Mouse (Mus musculus) forebrain, embryonic 13.5 days (tissue): ENCODE data around the gene Tbc1d10c. TPM values are rescaled to one million over a fixed set of nuclear protein-coding genes. Genes with fewer than 3 reads are reported as not detected.
A peak's percentile ranks its signal among the peaks of the same experiment; 100 is the strongest.

Experiments used
- ATAC-seq: fragments of 200-750 bp; cut with Nextera tagmentation; 2 replicates; pipeline ENCODE4 v1.8.0; 2017
- H3K27ac ChIP-seq: fragments of 300-500 bp; sonication (generic); 2 replicates; pipeline ENCODE4 v1.5.1; 2015; ENCODE audit warnings: inconsistent platforms, mild to moderate bottlenecking, moderate library complexity
- H3K27me3 ChIP-seq: fragments of 300-500 bp; sonication (generic); 2 replicates; pipeline ENCODE4 v1.6.1; 2015; ENCODE audit warnings: mild to moderate bottlenecking, inconsistent platforms
- H3K36me3 ChIP-seq: fragments of 300-500 bp; sonication (generic); 2 replicates; pipeline ENCODE4 v1.6.1; 2015; ENCODE audit warnings: mild to moderate bottlenecking, inconsistent platforms; ENCODE audit not compliant: poor library complexity, severe bottlenecking
- H3K4me1 ChIP-seq: fragments of 300-500 bp; sonication (generic); 2 replicates; pipeline ENCODE4 v1.6.1; 2015; ENCODE audit warnings: inconsistent platforms
- H3K4me2 ChIP-seq: fragments of 300-500 bp; sonication (generic); 2 replicates; pipeline ENCODE4 v1.6.1; 2015; ENCODE audit warnings: inconsistent platforms, mild to moderate bottlenecking, moderate library complexity
- H3K4me3 ChIP-seq: fragments of 300-500 bp; sonication (generic); 2 replicates; pipeline ENCODE4 v1.5.1; 2015; ENCODE audit warnings: mild to moderate bottlenecking, inconsistent platforms
- H3K9ac ChIP-seq: fragments of 300-500 bp; sonication (generic); 2 replicates; pipeline ENCODE4 v1.6.1; 2015; ENCODE audit warnings: mild to moderate bottlenecking, inconsistent platforms
- H3K9me3 ChIP-seq: fragments of 300-500 bp; sonication (generic); replicated peaks from 2 replicates; pipeline ENCODE4 v1.6.1; 2016; ENCODE audit warnings: inconsistent platforms
- WGBS: fragments of 180-500 bp; shearing (Covaris S2); methylation state at CpG from one replicate; pipeline ENCODE4 v1.1.7; 2015; 5-methylcytosine and 5-hydroxymethylcytosine counted together
- polyA plus RNA-seq: library from polyadenylated mRNA; unstranded; fragments of >200 nt; fragmentation: Nextera tagmentation; extraction: Ambion mirVana; gene quantifications from 2 replicates; pipeline ENCODE4 v1.2.1, GENCODE M21; 2015

Gene Tbc1d10c
- polyA plus RNA-seq, 1 experiment from 2014 or later, result 0.77 TPM

DNA sequence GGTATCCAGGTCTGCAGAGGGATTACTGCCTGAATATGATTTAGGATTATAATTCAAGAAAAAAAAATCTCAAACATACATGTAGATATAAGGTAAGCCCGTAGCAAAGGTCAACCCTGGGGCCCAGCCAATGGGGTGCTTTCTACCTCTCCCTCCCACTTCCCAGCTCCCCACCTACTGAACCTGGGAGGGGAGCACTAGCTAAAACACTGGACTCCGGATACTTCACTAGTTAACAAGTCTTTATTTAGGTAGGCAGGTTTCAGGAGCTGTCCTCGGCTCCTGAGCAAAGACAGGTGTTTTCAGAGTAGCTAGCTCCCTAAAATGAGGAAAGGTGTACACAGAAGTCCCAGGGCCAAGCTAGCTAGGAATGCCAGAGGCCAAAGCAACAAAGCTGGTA, 27.0 kb downstream of the Tbc1d10c start:
- Histone ChIP-seq H3K27ac (no peak overlapping the region; the same call in 1 of the 2 replicates), H3K9ac (no peak overlapping the region), H3K4me3 (no peak overlapping the region), H3K27me3 (no peaks in the 10 kb centered on the region), H3K4me1 (peaks cover 15% of the 10 kb centered on the region), H3K4me2 (no peak overlapping the region), H3K9me3 (no peaks in the 10 kb centered on the region), H3K36me3 (peaks cover 27% of the 10 kb centered on the region)
- no peak for ATAC-seq
- 89% methylated on average over 3 of the region's 3 CpGs for WGBS

DNA sequence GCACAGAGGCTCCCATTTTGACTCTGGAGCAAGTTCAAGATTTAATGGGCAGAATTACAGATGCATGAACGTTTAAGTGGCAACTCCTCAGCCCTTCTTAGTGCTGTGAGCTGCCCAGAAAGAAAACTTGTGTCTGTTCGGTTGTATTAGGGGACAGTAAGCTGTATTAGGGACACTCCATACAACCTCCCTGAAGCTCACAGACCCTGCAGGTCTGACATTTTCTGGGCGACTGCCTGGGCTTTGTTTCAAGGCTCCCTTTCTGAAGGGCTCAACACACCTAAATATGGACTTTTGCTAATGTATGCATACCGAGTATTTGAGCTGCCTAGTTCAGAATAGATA, 27.6 kb downstream of the Tbc1d10c start:
- H3K4me1 ChIP-seq, result peaks cover 13% of the 10 kb centered on the region
- peak overlapping the region; percentile 74; the same call in 1 of the 2 replicates for H3K27ac ChIP-seq
- H3K4me2 ChIP-seq, result peak overlapping the region; percentile 86
- H3K27me3 ChIP-seq, result no peaks in the 10 kb centered on the region
- H3K9ac ChIP-seq, result peak overlapping the region; percentile 80
- ATAC-seq, result no peak; the same call in 1 of the 2 replicates
- WGBS, result 30% methylated on average over 4 of the region's 4 CpGs
- H3K9me3 ChIP-seq, result no peaks in the 10 kb centered on the region
- H3K36me3 ChIP-seq, result peaks cover 33% of the 10 kb centered on the region
- peak overlapping the region; percentile 66 for H3K4me3 ChIP-seq

DNA sequence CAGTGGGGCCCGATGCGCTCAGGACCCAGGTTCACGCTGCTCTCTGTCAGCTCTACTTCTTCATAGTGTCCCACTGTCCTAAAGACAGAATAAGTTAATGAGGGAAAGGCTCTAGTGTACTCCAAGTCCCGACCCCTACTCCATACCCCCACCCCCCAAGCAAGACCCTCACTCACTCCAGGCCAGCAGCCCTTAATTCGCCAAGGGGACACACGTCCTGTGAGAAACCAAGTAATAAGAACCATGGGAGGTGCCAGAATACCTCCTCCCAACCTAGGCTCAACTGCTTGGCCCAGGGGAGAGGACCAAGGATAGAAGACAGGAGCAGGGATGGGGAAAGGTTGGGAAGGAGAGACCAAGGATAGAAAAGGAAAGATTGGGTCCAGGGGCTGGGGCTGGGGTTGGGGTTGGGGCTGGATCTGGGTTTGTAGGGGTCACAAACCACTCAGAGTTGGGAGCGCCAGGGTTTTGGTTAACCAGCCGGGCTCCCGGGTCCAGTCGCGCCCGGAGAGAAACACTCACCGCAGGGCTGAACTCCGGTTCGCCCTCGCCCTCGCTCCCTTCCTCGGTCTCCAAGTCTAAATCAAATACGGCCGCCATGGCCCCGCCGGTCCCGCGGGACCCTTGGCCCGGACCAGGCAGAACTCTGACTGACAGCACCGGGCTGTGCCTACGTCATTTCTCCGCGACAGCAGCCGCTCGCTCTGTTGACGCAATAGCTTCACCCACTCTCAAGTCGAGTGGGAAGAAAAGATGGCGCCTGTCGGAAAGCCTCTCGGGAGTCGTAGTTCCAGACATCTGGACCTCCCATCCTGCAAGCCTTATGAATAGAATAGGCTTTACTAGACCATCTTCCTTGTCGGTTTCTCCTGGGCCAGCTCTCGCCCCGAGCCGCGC, 28.2 kb downstream of the Tbc1d10c start, which contains the start of gene Rps6kb2:
Gene Rps6kb2 (minus strand): TSS at position 709 of the 897 bp plus-strand sequence.
- peaks cover 13% of the 10 kb centered on the region for H3K4me1 ChIP-seq
- H3K4me3 ChIP-seq, result peak within 1 kb of the TSS; percentile 66
- H3K9ac ChIP-seq, result peak within 1 kb of the TSS; percentile 80
- no peaks in the 10 kb centered on the region for H3K27me3 ChIP-seq
- H3K36me3 ChIP-seq, result peaks cover 39% of the 10 kb centered on the region
- ATAC-seq, result peak; percentile 90
- H3K27ac ChIP-seq, result peak within 1 kb of the TSS; percentile 74; the same call in 1 of the 2 replicates
- no peaks in the 10 kb centered on the region for H3K9me3 ChIP-seq
- WGBS, result 7% methylated on average over 42 of the region's 42 CpGs
- peak within 1 kb of the TSS; percentile 86 for H3K4me2 ChIP-seq

DNA sequence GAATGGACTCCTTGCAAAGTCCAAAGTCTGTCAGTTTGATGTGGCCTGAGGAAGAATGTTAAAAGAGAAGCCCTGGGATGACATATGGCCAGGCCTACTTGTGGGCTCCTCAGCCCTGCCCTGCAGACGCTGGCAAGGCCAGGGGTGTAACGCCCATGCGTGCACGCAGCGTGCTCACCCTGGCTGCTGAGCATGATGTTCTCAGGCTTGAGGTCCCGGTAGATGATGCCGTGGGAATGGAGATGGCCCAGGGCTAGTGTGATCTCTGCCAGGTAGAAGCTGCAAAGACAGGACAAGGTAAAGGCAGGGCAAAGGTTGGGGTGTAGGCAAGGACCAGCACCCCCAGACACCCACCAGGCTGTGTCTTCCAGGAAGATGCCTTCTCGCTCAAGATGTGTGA, 32.0 kb downstream of the Tbc1d10c start:
- H3K4me2 ChIP-seq, result no peak overlapping the region
- 94% methylated on average over 8 of the region's 8 CpGs for WGBS
- H3K27me3 ChIP-seq, result no peaks in the 10 kb centered on the region
- H3K4me3 ChIP-seq, result no peak overlapping the region
- H3K9ac ChIP-seq, result no peak overlapping the region
- ATAC-seq, result no peak
- H3K27ac ChIP-seq, result no peak overlapping the region
- H3K9me3 ChIP-seq, result no peaks in the 10 kb centered on the region
- peaks cover 13% of the 10 kb centered on the region for H3K4me1 ChIP-seq
- peaks cover 67% of the 10 kb centered on the region for H3K36me3 ChIP-seq

DNA sequence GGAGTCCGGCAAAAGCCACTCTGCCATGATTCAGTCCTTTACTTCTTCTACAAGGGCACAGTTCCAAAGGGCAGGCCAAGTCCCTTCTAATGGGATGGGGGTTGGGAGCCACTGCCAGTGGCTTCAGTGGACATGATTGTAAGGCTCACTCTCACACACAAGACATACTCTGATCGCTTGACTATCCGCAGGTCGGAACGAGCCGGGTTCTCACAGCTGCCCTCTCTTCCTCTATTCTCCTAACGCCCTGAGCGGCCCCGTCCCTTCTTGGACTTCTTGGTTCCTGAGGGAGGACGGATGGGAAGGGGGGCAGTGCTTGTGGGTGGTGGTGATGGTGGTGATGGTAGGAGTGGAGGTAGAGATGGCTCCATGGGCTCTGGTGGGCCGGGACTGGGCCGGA, 34.3 kb downstream of the Tbc1d10c start:
- Histone ChIP-seq H3K4me2 (no peak overlapping the region), H3K4me1 (no peaks in the 10 kb centered on the region), H3K36me3 (peaks cover 88% of the 10 kb centered on the region), H3K27ac (no peak overlapping the region), H3K4me3 (no peak overlapping the region), H3K27me3 (no peaks in the 10 kb centered on the region), H3K9me3 (no peaks in the 10 kb centered on the region), H3K9ac (no peak overlapping the region)
- 90% methylated on average over 12 of the region's 12 CpGs for WGBS
- no peak for ATAC-seq

DNA sequence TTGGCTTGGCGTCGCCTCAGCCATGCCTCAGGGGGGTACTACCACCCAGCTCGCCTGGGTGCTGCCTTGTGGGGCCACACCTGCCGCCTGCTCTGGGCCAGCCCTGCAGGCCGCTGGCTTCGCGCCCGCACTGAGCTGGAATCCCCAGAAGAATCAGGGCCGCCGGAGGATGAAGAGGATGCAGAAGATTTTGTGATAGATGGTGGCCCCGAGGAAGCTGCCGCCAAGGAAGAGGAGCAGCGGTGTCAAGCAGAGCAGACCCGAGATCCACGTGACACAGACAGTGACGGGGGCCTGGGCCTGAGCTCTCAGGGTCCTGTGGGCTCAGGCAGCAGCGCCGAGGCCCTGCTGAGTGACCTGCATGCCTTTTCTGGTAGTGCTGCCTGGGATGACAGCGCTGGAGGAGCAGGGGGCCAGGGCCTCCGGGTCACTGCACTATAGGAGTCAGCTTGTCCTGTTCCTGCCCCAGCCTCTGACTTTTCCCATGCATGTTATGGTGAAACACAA, 35.0 kb downstream of the Tbc1d10c start:
- Histone ChIP-seq H3K4me1 (no peaks in the 10 kb centered on the region), H3K4me3 (no peak overlapping the region), H3K36me3 (peaks cover 86% of the 10 kb centered on the region), H3K27ac (no peak overlapping the region; the same call in 1 of the 2 replicates), H3K27me3 (no peaks in the 10 kb centered on the region), H3K9me3 (no peaks in the 10 kb centered on the region), H3K4me2 (no peak overlapping the region), H3K9ac (no peak overlapping the region)
- 69% methylated on average over 18 of the region's 20 CpGs for WGBS
- no peak for ATAC-seq

DNA sequence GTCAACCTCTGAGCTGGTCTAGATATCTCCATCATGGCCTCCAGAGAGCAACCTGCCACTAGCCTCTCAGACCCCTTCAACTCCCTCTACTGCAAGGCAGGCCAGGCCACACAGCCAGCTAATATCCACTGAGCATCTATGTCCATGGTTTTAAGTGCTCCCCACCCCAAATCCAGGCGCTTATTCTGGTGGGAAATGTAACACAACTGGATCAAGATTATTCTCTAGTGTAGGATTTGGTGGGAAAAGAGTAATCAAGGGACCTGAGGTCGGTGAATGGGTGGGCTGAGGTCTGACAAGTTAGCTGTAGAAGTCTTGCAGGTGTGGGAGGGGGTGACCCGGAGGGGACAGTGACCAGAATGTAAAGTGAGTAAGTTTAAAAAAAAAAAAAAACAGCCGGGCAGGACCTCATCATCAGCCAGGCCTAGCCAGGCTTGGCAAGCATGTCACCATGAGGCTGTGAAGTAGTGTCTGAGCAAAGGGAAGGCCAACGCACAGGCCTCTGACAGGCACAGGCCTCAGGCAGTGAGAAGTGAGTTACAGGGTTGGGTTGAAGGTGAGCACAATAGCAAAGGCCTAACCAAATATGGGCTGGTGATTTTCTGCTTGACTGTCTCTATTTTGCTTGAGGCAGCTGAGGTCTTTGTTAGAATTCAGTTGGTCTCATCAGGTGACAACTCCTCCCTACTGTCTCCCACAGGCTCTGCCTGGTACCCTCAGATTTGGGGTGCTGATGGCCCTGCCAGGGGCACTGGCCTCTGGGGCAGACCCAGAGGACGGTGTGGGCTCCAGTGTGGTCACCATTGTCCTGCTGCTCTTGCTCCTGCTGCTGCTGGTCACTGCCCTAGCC, 35.6 kb downstream of the Tbc1d10c start:
- Histone ChIP-seq H3K27me3 (no peaks in the 10 kb centered on the region), H3K9ac (no peak overlapping the region), H3K4me2 (no peak overlapping the region), H3K27ac (no peak overlapping the region; the same call in 1 of the 2 replicates), H3K4me1 (no peaks in the 10 kb centered on the region), H3K9me3 (no peaks in the 10 kb centered on the region), H3K36me3 (peaks cover 86% of the 10 kb centered on the region), H3K4me3 (no peak overlapping the region)
- no peak for ATAC-seq
- WGBS, result 67% methylated on average over 6 of the region's 6 CpGs

DNA sequence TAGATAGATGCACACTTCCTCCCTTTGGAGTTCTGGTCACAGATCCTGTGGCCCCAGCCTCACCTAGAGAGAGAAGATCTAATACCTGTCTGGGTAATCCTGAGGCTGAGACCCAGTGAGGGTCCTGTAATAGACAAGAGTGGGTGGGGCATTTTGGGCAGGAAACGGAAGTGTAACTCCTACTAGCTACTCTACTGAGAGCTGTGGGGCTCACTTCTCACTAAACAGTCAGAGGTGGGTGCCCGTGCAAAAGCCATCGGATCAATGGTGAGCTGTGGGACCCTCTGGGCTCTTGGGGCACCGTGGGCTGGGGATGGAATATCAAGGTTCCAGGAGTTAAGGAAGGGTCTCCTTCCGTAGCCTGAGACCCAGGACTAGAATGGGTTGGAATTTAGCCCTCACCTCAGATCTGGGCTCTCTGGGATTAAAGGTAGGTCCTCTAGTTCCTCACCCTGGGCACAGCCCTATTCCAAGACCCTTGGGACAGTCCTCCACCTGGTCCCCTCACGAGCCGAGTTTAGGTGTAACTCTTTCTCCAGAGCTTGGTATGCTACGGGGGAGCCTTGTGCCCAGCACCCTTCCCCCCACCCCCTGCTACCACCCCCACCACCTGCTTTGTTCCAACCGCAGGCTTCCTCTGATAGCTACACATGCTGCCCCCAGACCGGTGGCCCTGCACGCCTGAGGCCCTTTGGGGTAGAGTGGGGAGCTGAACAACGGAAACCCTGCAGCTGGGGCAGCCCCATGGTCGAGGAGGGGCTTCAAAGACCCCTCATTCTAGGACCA, 36.5 kb downstream of the Tbc1d10c start:
- H3K36me3 ChIP-seq, result peaks cover 87% of the 10 kb centered on the region

DNA sequence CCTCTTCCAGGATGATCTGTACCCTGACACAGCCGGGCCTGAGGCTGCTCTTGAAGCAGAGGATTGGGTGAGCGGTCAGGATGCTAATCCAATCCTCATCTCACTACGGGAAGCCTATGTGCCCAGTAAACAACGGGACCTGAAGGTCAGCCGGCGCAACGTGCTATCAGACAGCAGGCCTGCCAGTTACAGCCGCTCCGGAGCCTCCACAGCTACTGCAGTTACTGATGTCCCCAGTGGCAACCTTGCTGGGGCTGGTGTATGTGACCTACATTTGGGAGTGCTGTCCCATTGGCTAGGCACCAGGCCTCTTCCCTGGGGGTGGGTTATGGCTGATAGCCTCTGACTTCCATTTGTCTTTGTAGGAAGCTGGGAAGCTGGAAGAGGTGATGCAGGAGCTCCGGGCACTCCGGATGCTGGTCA, 37.8 kb downstream of the Tbc1d10c start, which contains the start of gene Ptprcap:
Gene Ptprcap (plus strand): TSS at position 373 of the 423 bp plus-strand sequence.
- Histone ChIP-seq H3K9ac (no peak within 1 kb of the TSS), H3K27me3 (no peaks in the 10 kb centered on the region), H3K4me2 (no peak within 1 kb of the TSS), H3K27ac (no peak within 1 kb of the TSS), H3K4me3 (no peak within 1 kb of the TSS), H3K4me1 (peaks cover 14% of the 10 kb centered on the region), H3K36me3 (peaks cover 73% of the 10 kb centered on the region), H3K9me3 (no peaks in the 10 kb centered on the region)
- WGBS, result 77% methylated on average over 11 of the region's 11 CpGs
- ATAC-seq, result no peak

More for the DNA sequence above, 36.5 kb downstream of the Tbc1d10c start:
- Histone ChIP-seq H3K4me3 (no peak overlapping the region), H3K9me3 (no peaks in the 10 kb centered on the region), H3K4me2 (no peak overlapping the region), H3K27ac (no peak overlapping the region; the same call in 1 of the 2 replicates), H3K9ac (no peak overlapping the region), H3K27me3 (no peaks in the 10 kb centered on the region), H3K4me1 (peaks cover 5% of the 10 kb centered on the region)
- ATAC-seq, result 0 out of 2 replicates have a peak, but pooled peaks have one; percentile 14
- 85% methylated on average over 13 of the region's 13 CpGs for WGBS

DNA sequence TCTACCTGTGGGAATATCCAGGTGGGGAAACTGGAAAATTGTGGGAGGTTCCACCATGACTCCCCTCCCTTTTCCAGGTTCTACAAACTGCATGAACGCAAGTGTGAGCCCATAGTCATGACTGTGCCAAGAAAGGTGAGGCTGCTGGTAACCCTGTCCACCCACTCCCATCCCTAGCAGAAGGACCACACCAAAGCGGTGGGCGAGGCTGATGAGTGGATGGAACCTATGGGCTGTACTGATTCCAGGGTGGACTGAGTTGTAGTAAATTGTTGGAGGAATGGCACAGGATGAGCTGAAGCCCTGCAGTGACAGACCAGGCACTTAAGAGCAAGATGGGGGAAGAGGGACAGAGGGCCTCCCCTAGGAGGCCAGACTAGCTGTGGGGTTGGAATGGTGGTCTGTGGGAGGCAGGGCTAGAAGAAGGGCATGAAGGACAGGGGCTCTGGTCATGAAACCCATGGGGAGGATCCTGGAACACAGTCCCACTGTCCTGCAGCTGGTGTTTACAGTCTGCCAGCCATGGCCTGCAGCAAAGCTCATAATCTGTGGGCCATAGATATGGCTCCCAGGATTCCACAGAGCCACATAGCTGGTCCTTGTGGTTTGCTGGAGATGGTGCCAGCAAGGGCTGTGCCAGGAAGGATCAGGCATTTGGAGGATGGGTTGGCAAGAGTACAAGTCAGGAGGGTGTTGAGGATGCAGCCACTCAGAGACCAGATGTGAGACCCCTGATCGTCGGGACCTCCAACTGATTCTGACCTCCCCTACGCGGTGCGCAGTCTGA, 38.4 kb downstream of the Tbc1d10c start:
- Histone ChIP-seq H3K4me3 (no peak overlapping the region), H3K36me3 (peaks cover 67% of the 10 kb centered on the region), H3K27ac (no peak overlapping the region), H3K9me3 (no peaks in the 10 kb centered on the region), H3K9ac (no peak overlapping the region), H3K4me1 (peaks cover 20% of the 10 kb centered on the region), H3K4me2 (no peak overlapping the region), H3K27me3 (no peaks in the 10 kb centered on the region)
- ATAC-seq, result no peak
- WGBS, result 90% methylated on average over 8 of the region's 8 CpGs

DNA sequence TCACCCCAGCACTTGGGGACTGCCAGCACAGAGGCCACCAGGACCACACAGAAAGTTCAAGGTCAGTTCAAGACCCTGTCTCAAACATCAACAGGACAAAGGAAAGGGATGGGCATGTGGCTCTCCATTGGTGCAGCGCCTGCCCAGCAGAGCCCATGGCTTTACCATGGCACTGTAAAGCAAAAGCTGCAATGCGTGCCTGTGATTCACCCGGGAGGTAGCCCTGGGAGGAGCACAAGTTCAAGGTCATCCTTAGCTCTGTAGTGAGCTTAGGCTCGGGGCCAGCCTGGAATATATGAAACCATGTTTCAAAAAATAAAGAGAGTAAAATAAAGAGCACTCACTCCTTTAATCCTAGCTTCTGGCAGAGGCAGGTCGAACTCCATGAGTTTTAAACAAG, 39.2 kb downstream of the Tbc1d10c start:
- no peaks in the 10 kb centered on the region for H3K27me3 ChIP-seq
- H3K4me2 ChIP-seq, result no peak overlapping the region
- peaks cover 26% of the 10 kb centered on the region for H3K4me1 ChIP-seq
- WGBS, result 89% methylated on average over 5 of the region's 5 CpGs
- no peak overlapping the region for H3K27ac ChIP-seq
- H3K9ac ChIP-seq, result no peak overlapping the region
- H3K36me3 ChIP-seq, result peaks cover 60% of the 10 kb centered on the region
- no peaks in the 10 kb centered on the region for H3K9me3 ChIP-seq
- ATAC-seq, result no peak
- no peak overlapping the region for H3K4me3 ChIP-seq
